Comparison of ENCODE assay signal across 22 mouse cellular contexts in the genomic region with DNA sequence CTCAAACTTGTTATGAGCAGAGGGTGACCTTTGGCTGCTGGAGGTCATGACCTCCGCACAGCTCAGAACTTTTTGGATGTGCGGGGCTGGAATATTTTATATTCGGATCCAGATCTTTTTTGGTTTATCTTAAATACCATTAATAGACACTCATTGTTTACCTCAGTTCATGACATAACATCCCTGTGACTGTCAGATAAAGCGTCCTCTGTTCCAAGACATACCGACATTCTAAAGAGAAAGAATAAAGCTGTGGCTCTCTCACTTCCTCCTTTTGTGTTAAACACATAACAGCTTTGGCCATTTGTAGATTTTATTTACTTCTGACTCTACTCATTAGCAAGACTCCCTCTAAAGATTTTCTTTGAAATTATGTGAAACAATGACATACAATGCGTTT. TPM values are rescaled to one million over a fixed set of nuclear protein-coding genes. Genes with fewer than 3 reads are reported as not detected.
DNase-seq lines count a peak whose midpoint lies in the region; ATAC-seq and TF ChIP-seq lines count a peak whose summit lies in the region.
"Had no signal": no experiment of that assay in that cellular context is flagged by ENCODE, and none has a peak within 500 bp of the region (broad histone marks: within the 10 kb centered on the region; RNA-seq: fewer than 3 reads in every experiment).

No protein-coding gene starts in this region.

- intact Hi-C loops in left cerebral cortex, adult 2 months (cut with DNase I), result no loop called here

- H3K9ac ChIP-seq in lung, embryonic 14.5 days, result no peak overlapping the region
- H3K9ac ChIP-seq: embryonic facial prominence, embryonic 12.5 days; forebrain, embryonic 13.5 days; forebrain, embryonic 15.5 days had no signal

- 61% methylated on average over 6 of the region's 6 CpGs for WGBS in lung, embryonic 14.5 days

- ATAC-seq in lung, embryonic 14.5 days (ENCODE audit: insufficient read depth), result no peak
- no peak for ATAC-seq in granulocyte monocyte progenitor cell, adult 5-6 weeks (replicated peaks; ENCODE audit: poor library complexity, severe bottlenecking)
- ATAC-seq: activated CD4-positive, CD25-positive, alpha-beta regulatory T cell, adult 4 months; forebrain, embryonic 13.5 days; forebrain, embryonic 15.5 days; Patski had no signal

- H3K4me3 ChIP-seq in lung, embryonic 14.5 days (ENCODE audit: low read depth, low read length), result no peak overlapping the region
- no peak overlapping the region for H3K4me3 ChIP-seq in left cerebral cortex, adult 2 months
- H3K4me3 ChIP-seq: embryonic facial prominence, embryonic 10.5 days; embryonic facial prominence, embryonic 12.5 days; forebrain, embryonic 13.5 days; forebrain, embryonic 15.5 days had no signal

- no peak for TF ChIP-seq CTCF in lung, embryonic 14.5 days (IDR thresholded peaks at IDR 0.05; ENCODE audit: low read depth)
- no peak for TF ChIP-seq CTCF in left cerebral cortex, adult 2 months (IDR thresholded peaks at IDR 0.05)

- H3K27me3 ChIP-seq in lung, embryonic 14.5 days (ENCODE audit: insufficient read depth, low read length), result no peaks in the 10 kb centered on the region
- H3K27me3 ChIP-seq: embryonic facial prominence, embryonic 12.5 days; forebrain, embryonic 13.5 days; forebrain, embryonic 15.5 days; Patski had no signal

- peak; percentile 21 for DNase-seq in lung, embryonic 14.5 days
- DNase-seq in lung, postnatal 25 days (ENCODE audit: low spot score), result no peak
- peak; percentile 8 for DNase-seq in lung, postnatal 10 days
- no peak for DNase-seq in lung, adult 18-20 months
- peak; percentile 8 for DNase-seq in lung, postnatal 14 days
- DNase-seq in left cerebral cortex, adult 2 months (ENCODE audit: extremely low spot score in 1 of 2, low spot score in 2 of 2), result no peak
- DNase-seq: adrenal gland, adult 8-10 months; adrenal gland, postnatal 14 days; adrenal gland, postnatal 36 days; cerebellum, adult 11-12 months; cerebellum, adult 2 months; cerebellum, adult 9-10 months; cerebellum, postnatal 10 days; cerebellum, postnatal 25 days had no signal

- H3K4me1 ChIP-seq in lung, embryonic 14.5 days (ENCODE audit: insufficient read depth), result no peaks in the 10 kb centered on the region
- H3K4me1 ChIP-seq: embryonic facial prominence, embryonic 10.5 days; embryonic facial prominence, embryonic 12.5 days; forebrain, embryonic 13.5 days; forebrain, embryonic 15.5 days had no signal

- no peaks in the 10 kb centered on the region for H3K36me3 ChIP-seq in lung, embryonic 14.5 days (ENCODE audit: insufficient read depth)
- H3K36me3 ChIP-seq: embryonic facial prominence, embryonic 10.5 days; embryonic facial prominence, embryonic 12.5 days; forebrain, embryonic 15.5 days; G1E had no signal

- H3K9me3 ChIP-seq in lung, embryonic 14.5 days (ENCODE audit: low read depth, low read length), result no peaks in the 10 kb centered on the region
- H3K9me3 ChIP-seq: embryonic facial prominence, embryonic 10.5 days; embryonic facial prominence, embryonic 12.5 days; forebrain, embryonic 13.5 days; forebrain, embryonic 15.5 days; G1E had no signal

- H3K4me2 ChIP-seq in lung, embryonic 14.5 days, result no peak overlapping the region
- H3K4me2 ChIP-seq: embryonic facial prominence, embryonic 12.5 days; forebrain, embryonic 13.5 days; forebrain, embryonic 15.5 days had no signal

- no peak overlapping the region for H3K27ac ChIP-seq in lung, embryonic 14.5 days (ENCODE audit: low read depth)
- H3K27ac ChIP-seq in left cerebral cortex, adult 2 months, result no peak overlapping the region
- H3K27ac ChIP-seq: embryonic facial prominence, embryonic 10.5 days; embryonic facial prominence, embryonic 12.5 days; forebrain, embryonic 13.5 days; forebrain, embryonic 15.5 days had no signal

RNA-seq across cellular contexts. Expression of a gene that starts 9.2 kb away (rescaled TPM):
- polyA plus RNA-seq in lung, embryonic 14.5 days (2014; fragmentation: Nextera tagmentation; extraction: Ambion mirVana), result 77.4 and 78.9 TPM in 2 replicates
- total RNA-seq in left cerebral cortex, adult 2 months (2021), result 1 to 10 TPM; 1.4 to 1.5 TPM
- total RNA-seq in granulocyte monocyte progenitor cell, adult 5-6 weeks (2014; fragmentation: Nextera tagmentation), result 24.9 and 39.0 TPM in 2 replicates
- 137 and 159 TPM in 2 replicates for total RNA-seq in granulocyte monocyte progenitor cell, adult 5-6 weeks (2017)

Comparison
In these comparisons a context has a peak if more than half of its experiments do, and no peak if none do; other contexts are left out.
1. DNase-seq: peak in lung, embryonic 14.5 days (single experiment), lung, postnatal 10 days (single experiment) and lung, postnatal 14 days (single experiment); none in lung, postnatal 25 days (single experiment), lung, adult 18-20 months (0 of 2) and left cerebral cortex, adult 2 months (0 of 2).
2. RNA of a gene that starts 9.2 kb away (total RNA-seq): 24.9 to 159 TPM in granulocyte monocyte progenitor cell, adult 5-6 weeks; 1.4 to 1.5 TPM in left cerebral cortex, adult 2 months; every median in the first group is over 10 times any median in the second.